In genomic region chr9:45181770-45182169, GRCm38 (mm10) we compare ENCODE assay signal across 15 mouse cellular contexts. TPM values are rescaled to one million over a fixed set of nuclear protein-coding genes. Genes with fewer than 3 reads are reported as not detected.
DNase-seq lines count a peak whose midpoint lies in the region; ATAC-seq lines count a peak whose summit lies in the region.
"Had no signal": no experiment of that assay in that cellular context is flagged by ENCODE, and none has a peak within 500 bp of the region (broad histone marks: within the 10 kb centered on the region; RNA-seq: fewer than 3 reads in every experiment).

Gene BC049352 (plus strand): TSS chr9:45182007.

- peak; percentile 28 for DNase-seq in gastrocnemius, postnatal 25 days
- DNase-seq in gastrocnemius, adult 8-10 months (ENCODE audit: low spot score in 2 of 2), result no peak
- peak; percentile 34 to 42 for DNase-seq in left cerebral cortex, postnatal 14 days (ENCODE audit: low spot score in 2 of 2)
- DNase-seq in left cerebral cortex, adult 8-10 months (ENCODE audit: low spot score in 2 of 2), result no peak
- DNase-seq in brain, adult 2 months (ENCODE audit: low read depth, low spot score), result peak; percentile 71
- DNase-seq in ovary, adult 18-20 months (ENCODE audit: low spot score), result no peak
- no peak for DNase-seq in yolk sac, embryonic 10.5 days (ENCODE audit: low spot score)
- DNase-seq: cerebellum, postnatal 14 days; left cerebral cortex, postnatal 4 days; spleen, adult 18-20 months had no signal

- intact Hi-C loops in left cerebral cortex, postnatal 14 days (cut with DNase I), result no loop called here

- H3K27me3 ChIP-seq in intestine, embryonic 16.5 days (replicated peaks; ENCODE audit: control insufficient read depth, insufficient read depth, low read length), result no peaks in the 10 kb centered on the region
- H3K27me3 ChIP-seq: embryonic facial prominence, embryonic 15.5 days; heart, embryonic 15.5 days had no signal

- WGBS in intestine, embryonic 16.5 days, result 10% methylated on average over 2 of the region's 2 CpGs

- peaks cover 5% of the 10 kb centered on the region; the same call in 1 of the 2 replicates for H3K4me1 ChIP-seq in intestine, embryonic 16.5 days (ENCODE audit: control insufficient read depth, insufficient read depth, low read length)
- H3K4me1 ChIP-seq: embryonic facial prominence, embryonic 15.5 days; heart, embryonic 15.5 days had no signal

- ATAC-seq in intestine, embryonic 16.5 days, result peak; percentile 85

- H3K4me3 ChIP-seq in intestine, embryonic 16.5 days (ENCODE audit: low read length), result no peak within 1 kb of the TSS
- H3K4me3 ChIP-seq: embryonic facial prominence, embryonic 15.5 days; heart, embryonic 15.5 days had no signal

- no peak within 1 kb of the TSS for H3K9ac ChIP-seq in intestine, embryonic 16.5 days (ENCODE audit: low read depth, low read length)
- H3K9ac ChIP-seq: embryonic facial prominence, embryonic 15.5 days; heart, embryonic 15.5 days had no signal

- peak within 1 kb of the TSS; percentile 20; the same call in 1 of the 2 replicates for H3K27ac ChIP-seq in intestine, embryonic 16.5 days (ENCODE audit: low read length)
- H3K27ac ChIP-seq: embryonic facial prominence, embryonic 15.5 days; heart, embryonic 15.5 days had no signal

- no peak within 1 kb of the TSS for H3K4me2 ChIP-seq in intestine, embryonic 16.5 days (ENCODE audit: low read depth, low read length)
- H3K4me2 ChIP-seq: embryonic facial prominence, embryonic 15.5 days; heart, embryonic 15.5 days had no signal

- H3K36me3 ChIP-seq in intestine, embryonic 16.5 days (ENCODE audit: control insufficient read depth, insufficient read depth, low read length), result no peaks in the 10 kb centered on the region
- H3K36me3 ChIP-seq: embryonic facial prominence, embryonic 15.5 days; heart, embryonic 15.5 days had no signal

- no peaks in the 10 kb centered on the region for H3K9me3 ChIP-seq in intestine, embryonic 16.5 days (ENCODE audit: control insufficient read depth, low read length)
- H3K9me3 ChIP-seq: embryonic facial prominence, embryonic 15.5 days; heart, embryonic 15.5 days had no signal

RNA-seq across cellular contexts. Expression of gene BC049352, which starts in this region (rescaled TPM):
- 1 to 10 TPM; 1.7 to 1.9 TPM for total RNA-seq in gastrocnemius, postnatal 25 days (2021)
- total RNA-seq in gastrocnemius, adult 8-10 months (2022), result 1 to 10 TPM in 3 of 4 experiments, under 1 TPM in 1; 0.78 to 1.9 (median 1.4) TPM
- total RNA-seq in left cerebral cortex, postnatal 14 days (2021), result under 1 TPM; 0.55 to 0.66 TPM
- 1 to 10 TPM; 1.6 to 1.9 (median 1.7) TPM for total RNA-seq in left cerebral cortex, adult 8-10 months (2022)
- 0.15 and 0.36 TPM in 2 replicates for polyA plus RNA-seq in intestine, embryonic 16.5 days (2015; fragmentation: Nextera tagmentation; extraction: Ambion mirVana)
- total RNA-seq: left cerebral cortex, postnatal 4 days; midbrain, postnatal 0 days had no signal
- polyA plus RNA-seq: heart, embryonic 15.5 days; intestine, embryonic 14.5 days had no signal

Comparison
In these comparisons a context has a peak if more than half of its experiments do, and no peak if none do; other contexts are left out.
1. DNase-seq: peak in gastrocnemius, postnatal 25 days (single experiment) and brain, adult 2 months (single experiment); none in gastrocnemius, adult 8-10 months (0 of 2), left cerebral cortex, adult 8-10 months (0 of 2), ovary, adult 18-20 months (single experiment) and yolk sac, embryonic 10.5 days (single experiment).
2. Peak in DNase-seq in left cerebral cortex, postnatal 14 days; RNA of the gene not detected or under 1 TPM.
3. Peak in ATAC-seq and H3K27ac ChIP-seq in intestine, embryonic 16.5 days; RNA of the gene not detected or under 1 TPM.